Comparison of ENCODE assay signal across 10 mouse cellular contexts in the genomic region with DNA sequence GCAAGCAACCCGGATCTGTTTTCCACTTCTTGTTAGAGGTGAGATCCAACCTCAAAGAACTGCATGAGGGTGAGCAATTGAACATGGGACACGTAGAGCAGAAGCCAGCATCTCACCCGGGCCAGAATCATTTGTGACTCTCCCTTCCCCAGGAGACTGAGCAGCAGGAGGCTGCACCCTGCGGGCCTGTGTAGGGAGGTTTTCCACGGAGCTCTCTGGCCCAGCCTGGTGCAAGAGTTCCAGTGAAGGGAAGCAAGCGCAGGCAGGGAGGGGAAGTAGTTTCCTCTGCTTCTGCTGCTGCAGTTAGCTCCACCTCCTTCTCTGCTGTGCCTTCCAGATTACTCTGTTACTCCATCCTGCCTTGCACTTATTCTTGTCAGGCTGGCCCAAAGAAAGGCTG.
A peak's percentile ranks its signal among the peaks of the same experiment; 100 is the strongest.
DNase-seq lines count a peak whose midpoint lies in the region; ATAC-seq lines count a peak whose summit lies in the region.
"Had no signal": no experiment of that assay in that cellular context is flagged by ENCODE, and none has a peak within 500 bp of the region (broad histone marks: within the 10 kb centered on the region; RNA-seq: fewer than 3 reads in every experiment).

No protein-coding gene starts in this region.

- no peak overlapping the region for H3K4me3 ChIP-seq in kidney, embryonic 14.5 days (ENCODE audit: low read length)
- H3K4me3 ChIP-seq in intestine, embryonic 16.5 days (ENCODE audit: low read length): no peak overlapping the region
- H3K4me3 ChIP-seq: embryonic facial prominence, embryonic 13.5 days; midbrain, embryonic 12.5 days had no signal

- H3K27ac ChIP-seq in kidney, embryonic 14.5 days (ENCODE audit: low read depth, low read length): no peak overlapping the region
- H3K27ac ChIP-seq in intestine, embryonic 16.5 days (ENCODE audit: low read length): no peak overlapping the region
- H3K27ac ChIP-seq: embryonic facial prominence, embryonic 13.5 days; midbrain, embryonic 12.5 days had no signal

- no peak overlapping the region for H3K9ac ChIP-seq in kidney, embryonic 14.5 days (ENCODE audit: low read depth, low read length)
- H3K9ac ChIP-seq in intestine, embryonic 16.5 days (ENCODE audit: low read depth, low read length): no peak overlapping the region
- H3K9ac ChIP-seq: embryonic facial prominence, embryonic 13.5 days; midbrain, embryonic 12.5 days had no signal

- intact Hi-C loops in gastrocnemius, postnatal 14 days (cut with DNase I; ENCODE audit: low total_unique reads): no loop called here

- no peaks in the 10 kb centered on the region for H3K27me3 ChIP-seq in kidney, embryonic 14.5 days (ENCODE audit: control insufficient read depth, insufficient read depth, low read length)
- no peaks in the 10 kb centered on the region for H3K27me3 ChIP-seq in intestine, embryonic 16.5 days (replicated peaks; ENCODE audit: control insufficient read depth, insufficient read depth, low read length)
- H3K27me3 ChIP-seq: embryonic facial prominence, embryonic 13.5 days; midbrain, embryonic 12.5 days had no signal

- DNase-seq in kidney, adult 11 months: no peak
- peak; percentile 41 for DNase-seq in gastrocnemius, postnatal 14 days
- DNase-seq in kidney, postnatal 36 days: peak; percentile 29 to 47
- DNase-seq in monocyte, adult 2 months (ENCODE audit: low read depth in 1 of 2, low spot score in 2 of 2): peak; percentile 12 to 29
- no peak for DNase-seq in layer of hippocampus, postnatal 14 days (ENCODE audit: low spot score in 2 of 2)
- DNase-seq in layer of hippocampus, adult 18-20 months (ENCODE audit: low spot score in 2 of 2): no peak

- no peaks in the 10 kb centered on the region for H3K36me3 ChIP-seq in kidney, embryonic 14.5 days (ENCODE audit: control insufficient read depth, insufficient read depth, low read length)
- no peaks in the 10 kb centered on the region for H3K36me3 ChIP-seq in intestine, embryonic 16.5 days (ENCODE audit: control insufficient read depth, insufficient read depth, low read length)
- H3K36me3 ChIP-seq: embryonic facial prominence, embryonic 13.5 days; midbrain, embryonic 12.5 days had no signal

- H3K4me1 ChIP-seq in kidney, embryonic 14.5 days (ENCODE audit: control insufficient read depth, insufficient read depth, low read length): peaks cover 4% of the 10 kb centered on the region; the same call in 1 of the 2 replicates
- no peaks in the 10 kb centered on the region for H3K4me1 ChIP-seq in intestine, embryonic 16.5 days (ENCODE audit: control insufficient read depth, insufficient read depth, low read length)

- H3K4me2 ChIP-seq in kidney, embryonic 14.5 days (replicated peaks; ENCODE audit: low read depth, low read length): no peak overlapping the region
- no peak overlapping the region for H3K4me2 ChIP-seq in intestine, embryonic 16.5 days (ENCODE audit: low read depth, low read length)
- H3K4me2 ChIP-seq: embryonic facial prominence, embryonic 13.5 days; midbrain, embryonic 12.5 days had no signal

- no peaks in the 10 kb centered on the region for H3K9me3 ChIP-seq in kidney, embryonic 14.5 days (ENCODE audit: control insufficient read depth, low read length)
- no peaks in the 10 kb centered on the region for H3K9me3 ChIP-seq in intestine, embryonic 16.5 days (ENCODE audit: control insufficient read depth, low read length)
- H3K9me3 ChIP-seq: embryonic facial prominence, embryonic 13.5 days; midbrain, embryonic 12.5 days had no signal

- peak; percentile 26; the same call in 1 of the 2 replicates for ATAC-seq in kidney, embryonic 14.5 days (ENCODE audit: low FRiP score, low TSS enrichment)
- ATAC-seq in intestine, embryonic 16.5 days: no peak

- 58% methylated on average over 6 of the region's 6 CpGs for WGBS in kidney, embryonic 14.5 days
- WGBS in intestine, embryonic 16.5 days: 57% methylated on average over 6 of the region's 6 CpGs

Comparison
In these comparisons a context has a peak if more than half of its experiments do, and no peak if none do; other contexts are left out.
1. DNase-seq: peak in gastrocnemius, postnatal 14 days (single experiment), kidney, postnatal 36 days (2 of 2) and monocyte, adult 2 months (2 of 2); none in kidney, adult 11 months (single experiment), layer of hippocampus, postnatal 14 days (0 of 2) and layer of hippocampus, adult 18-20 months (0 of 2).